Mouse (Mus musculus) gastrocnemius, postnatal 14 days (tissue): ENCODE data around the gene Xrcc6. TPM values are rescaled to one million over a fixed set of nuclear protein-coding genes. Genes with fewer than 3 reads are reported as not detected.

Source experiments
- DNase-seq: peaks from one replicate; pipeline ENCODE4 v3.0.0; 2021; ENCODE audit warnings: mixed read lengths
- intact Hi-C: fragments of 180-260 bp; cut with DNase I; formaldehyde crosslinking; loops from one replicate; pipeline ENCODE4 v1.15.1; 2025; ENCODE audit warnings: low total_unique reads
- total RNA-seq, 2 experiments: library from RNA; stranded (reverse); gene quantifications; 2 replicates each; pipeline ENCODE4 v1.2.3; 2021

Xrcc6 gene
- total RNA-seq, 2 experiments from 2014 or later: 22.0 to 26.6 TPM

DNA sequence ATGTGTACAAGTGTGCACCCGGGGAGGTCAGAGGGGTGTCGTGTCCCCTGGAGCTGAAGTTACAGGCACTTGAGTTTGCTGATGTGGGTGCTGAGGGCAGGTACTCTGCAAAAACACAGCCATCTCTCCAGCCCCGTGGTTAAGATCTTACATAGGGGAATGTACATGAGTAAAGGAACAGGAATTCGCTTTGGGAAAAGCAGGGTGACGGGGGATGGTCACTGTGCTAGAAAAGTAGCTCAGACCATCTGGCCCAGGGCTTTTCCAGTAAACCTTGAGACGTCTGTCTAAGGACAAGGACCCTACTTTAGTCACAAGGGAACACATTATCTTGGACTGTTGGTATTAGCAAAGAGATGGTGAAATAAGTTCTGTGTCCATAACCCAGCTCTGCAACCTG is 24.3 kb downstream of the Xrcc6 start:
- DNase-seq: no peak
- intact Hi-C loops: no loop called here

DNA sequence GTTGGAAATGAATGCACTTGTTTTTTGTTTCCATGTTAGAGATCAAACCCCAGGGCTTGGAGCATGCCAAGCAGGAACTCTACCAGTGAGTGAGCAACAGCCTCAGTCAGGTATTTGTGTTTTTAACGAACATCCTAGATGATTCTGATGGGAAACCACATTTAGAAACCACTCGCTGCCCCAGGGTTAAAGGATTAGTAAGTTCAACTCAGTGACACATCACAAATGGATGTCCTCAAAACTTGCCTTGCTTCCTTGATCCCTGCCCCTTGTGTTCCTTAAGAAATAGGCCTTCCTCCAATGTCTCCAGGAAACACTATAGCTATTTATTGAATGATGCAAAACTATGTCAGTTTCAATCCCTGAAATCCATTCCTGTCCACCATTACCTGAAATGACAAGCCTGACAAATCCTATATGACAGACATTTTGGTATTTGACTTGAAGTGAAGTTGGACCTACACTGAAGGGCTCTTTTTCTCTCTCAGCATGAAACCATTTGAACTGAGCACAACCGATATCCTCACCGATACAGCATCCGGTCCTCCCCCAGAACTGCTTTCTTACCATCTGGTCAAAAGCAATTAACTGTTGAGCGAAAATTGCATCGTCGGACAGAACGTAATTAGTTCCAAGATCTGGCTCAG is 27.2 kb downstream of the Xrcc6 start:
- DNase-seq: no peak
- intact Hi-C loops: no loop called here

DNA sequence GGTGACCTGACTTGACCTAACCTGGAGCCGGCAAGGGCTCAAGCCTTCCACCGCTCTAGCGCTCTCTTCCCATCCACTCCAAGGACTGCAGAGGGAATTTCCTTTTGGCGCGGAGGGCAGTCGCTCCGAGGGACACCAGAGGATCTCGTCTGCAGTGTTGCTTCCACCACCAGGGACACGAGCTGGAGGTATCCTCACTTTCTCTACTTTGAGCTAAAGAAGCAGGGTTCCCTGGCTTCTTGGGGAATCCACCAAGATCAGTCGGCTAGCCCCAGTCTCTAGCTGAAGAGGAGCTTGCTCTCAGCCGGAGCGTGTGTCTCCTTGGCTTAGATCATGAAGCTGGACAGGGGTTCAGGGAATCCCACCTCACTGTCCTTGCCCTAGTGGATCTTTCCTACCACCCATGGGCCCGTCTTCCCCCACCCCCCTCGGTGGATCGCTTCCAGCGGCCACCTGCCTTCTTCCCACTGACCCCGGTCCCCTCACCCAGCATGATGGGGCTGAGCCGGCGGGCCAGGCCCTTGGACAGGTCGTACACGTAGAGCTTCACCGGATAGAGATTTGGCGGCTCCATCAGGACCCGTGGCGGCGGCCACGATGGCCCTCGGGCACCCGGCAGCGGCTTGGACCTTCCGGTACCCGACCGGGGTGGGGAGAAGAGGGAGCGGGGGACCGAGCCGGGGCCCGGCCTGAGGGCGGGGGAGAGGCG is 27.9 kb downstream of the Xrcc6 start:
- DNase-seq: peak; percentile 29
- intact Hi-C loops: no loop called here

DNA sequence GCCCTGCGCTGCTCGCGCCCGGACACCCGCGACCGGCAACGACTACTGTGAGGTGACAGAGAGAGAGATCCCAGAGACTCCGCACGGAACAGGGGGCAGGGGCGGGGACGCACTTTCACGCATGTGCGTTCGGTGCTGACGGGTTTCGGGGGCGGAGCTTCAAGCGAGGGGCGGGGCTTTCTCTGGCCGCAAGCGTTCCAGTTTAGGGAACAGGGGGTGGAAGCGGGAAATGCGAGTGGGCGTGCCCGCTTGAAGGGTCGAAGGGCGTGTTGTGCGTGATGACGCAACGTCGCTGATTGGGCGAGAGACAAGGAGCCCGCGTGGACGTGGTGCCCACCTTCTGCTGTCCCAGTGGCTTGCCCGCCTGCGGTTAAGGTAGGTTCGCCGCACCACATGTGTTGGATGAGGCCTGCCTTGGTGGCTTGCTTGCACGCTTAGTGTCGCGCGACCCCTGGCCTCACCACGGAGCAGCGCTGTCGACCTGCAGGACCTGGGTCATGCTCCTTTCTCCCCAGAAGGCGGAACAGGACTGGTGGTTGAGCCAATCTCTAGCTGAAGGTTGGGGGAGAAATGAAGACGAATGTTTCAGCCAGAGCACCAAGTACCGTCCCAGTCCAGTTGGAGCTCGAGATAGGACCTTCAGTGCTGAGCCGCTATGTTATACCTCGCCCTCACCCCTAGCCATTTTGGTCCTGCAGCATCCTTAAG is 28.6 kb downstream of the Xrcc6 start:
- peak; percentile 99 for DNase-seq
- intact Hi-C loops: no loop called here

DNA sequence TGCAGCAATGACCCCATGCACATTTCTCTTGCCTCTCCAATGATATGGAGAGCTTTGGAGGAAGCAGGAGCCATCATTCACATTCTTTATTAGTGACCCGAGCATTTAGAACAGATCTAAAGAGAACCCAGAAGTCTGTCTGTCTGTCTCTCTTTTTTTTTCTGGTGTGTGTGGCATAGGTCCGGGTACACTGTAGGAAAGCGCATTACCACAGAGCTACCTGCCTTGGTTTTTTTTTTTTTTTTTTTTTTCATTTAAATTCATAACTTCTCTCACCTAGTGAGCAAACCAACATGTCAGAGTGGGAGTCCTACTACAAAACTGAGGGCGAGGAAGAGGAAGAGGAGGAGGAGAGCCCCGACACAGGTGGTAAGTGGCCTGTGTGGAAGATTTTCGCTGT is 29.2 kb downstream of the Xrcc6 start:
- DNase-seq: no peak
- intact Hi-C loops: no loop called here

DNA sequence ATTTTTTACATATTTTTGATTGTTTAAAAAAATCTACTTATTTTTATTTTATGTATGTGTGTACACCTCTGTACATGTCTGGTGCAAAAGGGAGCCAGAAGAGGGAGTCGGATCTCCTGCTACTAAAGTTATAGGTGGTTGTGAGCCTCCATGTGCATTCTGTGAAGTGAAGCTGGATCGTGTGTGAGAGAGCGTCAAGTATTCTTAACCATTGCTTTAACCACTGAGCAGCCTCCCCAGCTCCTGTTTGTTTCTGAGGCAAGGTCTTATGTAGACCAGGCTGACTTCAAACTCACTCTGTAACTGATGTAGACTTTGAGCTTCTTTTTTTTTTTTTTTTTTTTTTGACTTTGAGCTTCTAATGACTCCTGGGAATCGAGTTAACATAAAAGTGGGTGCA is 29.8 kb downstream of the Xrcc6 start:
- DNase-seq: no peak
- intact Hi-C loops: no loop called here

DNA sequence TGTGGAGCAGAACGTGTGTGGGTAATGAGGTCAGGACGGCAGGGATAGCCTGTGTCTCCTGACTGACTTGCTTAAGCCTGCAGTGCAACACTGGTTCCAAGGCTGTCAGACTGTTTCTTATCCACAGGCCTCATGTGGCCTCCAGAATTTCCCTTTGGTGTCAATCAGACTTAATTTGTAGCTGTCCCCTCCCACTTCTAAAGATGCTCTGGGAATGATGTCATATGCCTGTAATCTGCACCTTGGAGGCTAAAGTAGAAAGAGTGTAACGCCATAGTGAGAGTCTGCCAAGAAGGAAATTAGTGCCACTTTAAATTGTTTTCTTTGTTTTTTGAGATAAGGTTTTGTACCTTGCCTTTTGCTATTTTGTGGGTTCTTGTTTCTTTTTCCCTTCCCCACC is 31.7 kb downstream of the Xrcc6 start:
- no peak for DNase-seq
- intact Hi-C loops: no loop called here

DNA sequence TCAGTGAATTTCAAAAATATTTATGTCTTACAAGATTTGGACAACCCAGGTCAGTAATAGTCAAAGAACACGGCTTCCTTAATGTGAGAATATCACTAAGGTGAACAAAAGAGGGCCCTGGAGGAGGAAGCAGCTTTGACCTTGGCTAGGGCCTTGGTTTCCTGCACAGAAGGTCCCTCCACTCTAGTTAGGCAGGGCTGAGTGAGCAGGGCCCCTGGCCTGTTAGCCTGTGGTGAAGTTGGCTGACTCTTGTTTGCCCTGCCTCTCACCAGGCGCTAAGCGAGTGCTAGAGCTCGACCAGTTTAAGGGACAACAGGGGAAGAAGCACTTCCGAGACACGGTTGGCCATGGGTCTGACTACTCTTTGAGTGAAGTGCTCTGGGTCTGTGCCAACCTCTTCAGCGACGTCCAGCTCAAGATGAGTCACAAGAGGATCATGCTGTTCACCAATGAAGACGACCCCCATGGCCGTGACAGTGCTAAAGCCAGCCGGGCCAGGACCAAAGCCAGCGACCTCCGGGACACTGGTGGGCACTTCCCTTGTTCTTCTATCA is 35.0 kb downstream of the Xrcc6 start:
- DNase-seq: peak; percentile 6
- intact Hi-C loops: no loop called here

DNA sequence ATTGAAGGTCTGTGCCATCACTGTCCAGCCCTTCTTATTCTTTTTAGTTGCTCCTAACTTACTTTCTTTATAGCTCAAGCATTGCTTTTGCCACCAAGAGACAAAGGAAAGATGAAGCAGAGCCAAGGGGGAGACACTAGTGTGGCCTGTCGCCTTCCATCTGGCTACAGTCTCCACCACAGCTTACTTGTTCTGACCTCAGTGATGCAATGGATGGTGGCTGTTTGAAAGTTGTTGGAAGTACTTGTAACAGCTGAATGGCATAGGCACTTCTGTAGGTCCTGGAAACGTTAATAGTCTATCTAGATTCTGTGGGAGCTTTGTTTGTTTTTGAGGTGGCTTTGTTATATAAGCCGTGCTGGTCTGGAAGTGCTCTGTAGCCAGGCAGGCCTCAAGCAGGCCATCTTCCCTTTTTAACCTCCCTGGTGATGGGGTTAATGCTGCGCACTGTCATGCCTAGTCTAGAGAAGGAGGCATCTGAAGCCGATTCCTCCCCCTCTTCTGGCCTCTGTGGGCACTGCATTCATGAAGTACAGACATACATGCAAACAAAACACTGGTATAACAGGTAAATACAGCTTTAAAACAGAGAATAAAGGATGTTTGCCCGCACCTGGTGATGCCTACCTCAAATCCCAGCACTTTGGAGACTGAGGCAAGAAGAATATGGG is 36.5 kb downstream of the Xrcc6 start:
- intact Hi-C loops: no loop called here
- no peak for DNase-seq

DNA sequence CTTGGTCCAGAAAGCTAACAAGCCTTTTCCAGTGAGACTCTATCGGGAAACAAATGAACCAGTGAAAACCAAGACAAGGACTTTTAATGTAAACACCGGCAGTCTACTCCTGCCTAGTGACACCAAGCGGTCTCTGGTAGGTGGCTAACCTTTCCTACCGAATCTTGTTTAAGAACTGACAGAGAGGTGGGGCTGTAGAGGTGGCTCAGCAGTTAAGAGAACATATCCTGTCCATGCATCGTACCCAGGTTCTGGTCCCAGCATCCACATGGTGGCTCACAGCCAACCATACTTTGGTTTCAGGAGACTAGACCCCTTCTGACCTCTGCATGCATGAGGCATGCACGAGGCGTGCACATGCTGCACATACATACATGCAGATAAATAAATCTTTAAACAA is 39.6 kb downstream of the Xrcc6 start:
- no peak for DNase-seq
- intact Hi-C loops: no loop called here

DNA sequence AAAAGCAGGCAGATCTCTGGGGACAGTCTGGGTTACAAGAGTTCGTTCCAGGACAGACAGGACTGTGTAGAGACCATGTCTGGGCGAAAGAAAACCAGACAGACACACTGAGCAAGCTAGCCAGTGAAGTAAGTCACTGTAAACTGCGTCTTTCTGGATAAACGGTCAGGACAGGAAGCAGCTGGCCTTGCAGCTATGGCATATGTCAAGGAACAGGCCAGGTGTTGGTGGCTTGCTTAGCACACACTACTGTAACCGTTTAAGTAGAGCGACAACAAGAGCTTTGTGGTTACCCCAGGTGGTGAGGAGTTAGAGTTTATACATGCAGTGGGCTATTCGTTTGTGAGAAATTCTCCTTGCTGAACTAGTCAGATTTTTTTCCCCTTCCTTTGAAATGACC is 40.1 kb downstream of the Xrcc6 start:
- no peak for DNase-seq
- intact Hi-C loops: no loop called here

DNA sequence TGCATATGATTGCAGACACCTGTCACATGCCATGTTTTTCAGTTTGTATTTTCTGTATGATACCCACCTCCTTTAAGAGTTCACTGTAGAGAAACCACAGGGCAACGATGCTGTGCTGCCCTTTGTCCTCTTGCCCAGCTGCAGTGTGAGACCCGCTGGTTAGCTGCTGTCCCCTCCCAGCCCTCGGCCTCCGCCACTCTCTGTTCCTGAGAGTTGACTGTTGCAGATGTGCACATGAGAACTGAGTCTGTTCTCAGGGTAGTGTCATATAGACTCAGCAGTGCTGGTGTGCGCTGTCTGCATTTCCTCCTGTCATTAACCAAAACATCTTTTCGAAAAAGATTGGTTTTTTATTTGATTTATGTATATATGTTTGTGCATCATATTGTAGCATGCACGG is 44.8 kb downstream of the Xrcc6 start:
- no peak for DNase-seq
- intact Hi-C loops: no loop called here

DNA sequence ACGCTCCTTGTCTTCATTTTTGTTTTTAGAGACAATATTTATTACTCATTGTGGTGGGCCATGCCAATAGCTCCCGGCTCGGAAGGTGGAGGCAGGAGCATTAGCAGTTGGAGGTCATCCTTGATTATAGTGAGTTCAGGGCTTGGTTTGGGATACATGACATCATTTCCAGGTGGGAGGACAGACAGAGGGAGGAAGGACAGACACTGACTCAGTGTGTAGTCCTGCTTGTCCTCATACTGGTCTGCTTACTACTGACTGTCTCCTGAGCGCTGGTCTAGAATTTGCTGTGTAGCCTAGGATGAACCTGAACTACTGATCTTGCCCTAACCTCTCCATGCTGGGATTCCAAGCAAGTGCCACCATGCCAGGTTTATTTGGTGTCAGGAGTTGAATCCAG is 46.1 kb downstream of the Xrcc6 start, which contains the start of gene Desi1:
Desi1 (minus strand) TSS at position 101 of the 400 bp plus-strand sequence.
- intact Hi-C loops: no loop called here
- no peak for DNase-seq

DNA sequence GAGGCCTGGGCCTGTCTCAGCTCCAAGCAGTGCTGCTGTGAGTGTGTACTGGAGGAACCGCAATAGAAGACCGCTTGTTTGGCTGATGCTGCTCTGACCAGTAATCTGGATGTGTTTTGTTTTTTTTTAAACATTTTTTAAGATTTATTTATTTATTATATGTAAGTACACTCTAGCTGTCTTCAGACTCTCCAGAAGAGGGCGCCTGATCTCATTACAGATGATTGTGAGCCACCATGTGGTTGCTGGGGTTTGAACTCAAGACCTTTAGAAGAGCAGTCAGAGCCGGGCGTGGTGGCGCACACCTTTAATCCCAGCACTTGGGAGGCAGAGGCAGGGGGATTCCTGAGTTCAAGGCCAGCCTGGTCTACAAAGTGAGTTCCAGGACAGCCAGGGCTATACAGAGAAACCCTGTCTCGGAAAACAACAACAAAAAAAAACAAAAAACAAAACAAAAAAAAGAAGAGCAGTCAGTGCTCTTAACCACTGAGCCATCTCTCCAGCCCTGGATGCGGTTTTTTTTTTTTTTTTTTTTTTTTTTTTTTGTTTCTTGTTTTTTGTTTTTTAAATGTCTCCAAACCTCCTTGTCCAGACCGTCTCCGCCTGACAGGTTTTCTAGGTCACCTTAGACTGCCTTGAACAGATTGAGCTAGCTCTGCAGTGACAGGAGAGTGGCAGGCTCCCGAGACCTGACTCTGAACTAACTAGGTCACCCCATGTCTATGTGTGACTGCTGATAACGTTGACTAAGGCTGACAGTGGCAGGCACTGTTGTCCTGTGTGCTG is 48.5 kb downstream of the Xrcc6 start:
- intact Hi-C loops: no loop called here
- DNase-seq: no peak

DNA sequence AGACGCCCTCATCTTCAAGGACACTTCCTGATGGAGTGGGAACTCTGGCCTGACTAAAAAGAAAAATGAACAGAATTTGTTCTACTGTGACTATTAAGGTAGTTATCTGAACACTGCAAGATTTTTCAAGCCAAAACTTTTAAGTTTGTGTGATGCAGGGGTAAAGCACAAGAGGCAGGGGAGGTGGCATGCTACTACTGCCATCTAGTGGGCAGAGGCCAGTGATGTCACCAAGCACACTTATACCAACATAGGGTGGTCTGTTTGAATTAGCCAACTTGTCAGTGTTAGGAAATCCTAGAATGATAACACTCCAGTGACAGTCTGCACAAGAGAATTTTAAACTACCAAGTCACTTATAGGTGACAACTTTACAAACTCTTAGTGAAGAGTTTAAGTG is 53.0 kb downstream of the Xrcc6 start:
- intact Hi-C loops: no loop called here
- DNase-seq: peak; percentile 22

DNA sequence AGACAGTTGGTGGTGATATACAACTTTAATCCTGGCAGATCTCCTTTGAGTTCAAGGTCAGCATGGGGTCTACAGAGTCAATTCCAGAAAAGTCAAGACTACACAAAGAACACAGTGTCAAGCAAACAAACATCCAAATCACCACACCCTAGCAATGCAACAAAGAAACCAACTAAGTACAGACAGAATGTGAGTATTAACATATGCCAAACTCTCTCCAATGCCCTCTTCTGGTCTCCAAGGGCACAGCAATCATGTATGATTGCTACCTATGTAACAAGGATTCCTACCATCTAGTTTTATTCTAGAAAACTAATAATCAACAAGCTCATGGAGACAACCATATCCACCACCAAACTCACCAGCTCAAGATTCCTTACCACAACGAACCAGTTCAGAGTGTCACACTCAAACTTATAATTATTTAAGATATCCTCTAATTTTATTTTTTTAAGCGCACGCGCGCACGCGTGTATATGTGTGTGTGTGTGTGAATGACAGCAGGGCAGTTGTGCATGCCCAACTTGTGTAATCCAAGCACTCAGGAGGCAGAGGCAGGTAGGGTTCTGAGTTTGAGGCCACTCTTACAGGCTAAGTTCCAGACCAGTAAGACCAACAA is 56.6 kb downstream of the Xrcc6 start:
- DNase-seq: no peak
- intact Hi-C loops: no loop called here

DNA sequence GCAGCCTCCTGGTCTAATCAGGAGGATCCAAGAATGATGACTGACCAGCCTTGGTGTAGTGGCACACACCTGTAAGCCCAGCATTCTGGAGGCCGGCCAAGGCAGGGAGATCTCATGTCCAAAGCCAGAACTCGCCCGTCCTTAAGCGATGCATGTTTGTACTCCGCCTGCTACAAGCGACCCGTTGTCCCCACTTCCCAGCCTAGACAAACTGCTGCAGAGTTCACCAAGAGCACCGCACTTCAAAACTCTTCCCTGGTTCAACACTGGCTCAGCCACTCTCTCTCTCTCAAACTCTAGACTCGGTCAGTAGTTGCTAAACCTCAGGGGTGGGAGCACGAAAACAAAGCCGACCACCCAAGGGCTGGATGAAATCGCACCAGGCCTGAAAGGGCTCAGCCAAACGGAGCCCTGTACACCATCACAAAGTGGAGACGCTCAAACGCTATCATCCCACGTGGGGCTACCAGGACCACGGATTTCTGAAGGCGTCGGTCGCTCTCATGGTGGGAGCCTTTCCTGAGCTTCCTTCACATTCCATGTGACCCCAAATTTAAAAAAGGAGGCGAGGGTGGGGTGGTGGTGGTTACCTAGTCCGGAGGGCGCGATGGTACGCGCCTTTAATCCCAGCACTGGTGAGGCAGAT is 58.7 kb downstream of the Xrcc6 start:
- intact Hi-C loops: no loop called here
- DNase-seq: peak; percentile 8

DNA sequence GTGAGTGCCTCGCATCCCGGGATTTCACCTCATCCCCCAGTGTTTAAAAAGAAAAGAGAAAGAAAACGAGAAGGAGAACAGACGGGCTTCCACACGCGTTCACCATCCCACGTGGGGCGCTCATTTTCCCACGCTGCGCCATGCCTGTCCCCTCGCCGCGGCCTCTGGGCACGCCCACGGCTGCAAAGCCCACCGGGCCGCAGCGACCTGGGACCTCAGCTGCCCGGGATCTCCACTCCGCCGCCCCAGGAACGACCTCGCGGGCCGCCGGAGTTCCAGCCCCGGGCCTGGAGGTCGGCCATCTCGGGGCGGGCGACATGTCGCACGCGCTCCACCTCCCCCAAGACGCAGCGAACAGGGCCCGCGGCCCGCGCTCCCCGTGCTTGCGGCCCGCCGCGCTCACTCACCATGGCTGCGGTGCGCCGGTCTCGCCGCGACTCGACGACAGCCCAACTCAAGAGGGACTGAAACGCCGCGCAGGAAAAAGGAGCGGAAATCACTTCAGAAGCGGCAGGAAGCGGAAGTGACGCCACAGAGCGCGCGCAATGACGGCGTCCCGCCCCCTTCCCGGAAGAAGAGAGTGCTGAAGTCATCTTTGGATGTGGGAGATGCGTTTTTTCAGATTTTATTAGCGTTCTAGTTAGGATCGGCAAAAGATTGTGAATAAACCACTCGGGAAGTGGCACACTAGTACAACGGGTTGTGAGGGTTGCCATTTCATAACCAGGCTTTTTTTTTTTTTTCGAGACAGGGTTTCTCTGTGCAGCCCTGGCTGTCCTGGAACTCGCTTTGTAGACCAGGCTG is 59.6 kb downstream of the Xrcc6 start, which contains the start of gene Snu13:
Snu13 (minus strand) TSS at position 519 of the 804 bp plus-strand sequence.
- DNase-seq: peak; percentile 90
- intact Hi-C loops: no loop called here
